Mouse (Mus musculus) activated CD4-positive, CD25-positive, alpha-beta regulatory T cell, adult 9 weeks (primary cell): ENCODE results near the gene H3f3b. TPM values are rescaled to one million over a fixed set of nuclear protein-coding genes. Genes with fewer than 3 reads are reported as not detected.

ENCODE experiments used
- polyA plus RNA-seq: library from polyadenylated mRNA; unstranded; fragments of 100-300 nt; shearing (Covaris generic); gene quantifications from one replicate; pipeline ENCODE4 v1.2.1, GENCODE M21; 2017

H3f3b gene
- 1,124 TPM for polyA plus RNA-seq

DNA sequence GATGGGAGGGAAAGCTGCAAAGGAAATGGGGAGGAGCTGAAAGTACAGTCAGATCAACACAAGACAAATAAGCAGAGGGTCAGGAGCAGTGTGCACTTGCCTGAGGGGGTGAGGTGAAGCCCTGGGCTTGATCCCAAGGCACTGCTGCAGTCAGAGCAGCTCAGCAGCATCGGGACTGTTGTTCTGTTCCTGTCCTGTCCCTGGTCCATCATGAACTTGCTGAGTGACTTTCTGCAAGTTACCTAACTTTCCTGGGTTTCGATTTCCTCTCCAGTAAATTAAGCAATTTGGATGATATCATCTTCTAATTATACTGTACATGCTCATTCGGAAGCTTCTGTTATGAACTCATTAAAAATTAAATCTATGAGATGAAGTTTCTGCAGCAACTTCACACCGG is at the start of gene H3f3b:
Gene H3f3b (minus strand): TSS at position 207 of the 400 bp plus-strand sequence.

DNA sequence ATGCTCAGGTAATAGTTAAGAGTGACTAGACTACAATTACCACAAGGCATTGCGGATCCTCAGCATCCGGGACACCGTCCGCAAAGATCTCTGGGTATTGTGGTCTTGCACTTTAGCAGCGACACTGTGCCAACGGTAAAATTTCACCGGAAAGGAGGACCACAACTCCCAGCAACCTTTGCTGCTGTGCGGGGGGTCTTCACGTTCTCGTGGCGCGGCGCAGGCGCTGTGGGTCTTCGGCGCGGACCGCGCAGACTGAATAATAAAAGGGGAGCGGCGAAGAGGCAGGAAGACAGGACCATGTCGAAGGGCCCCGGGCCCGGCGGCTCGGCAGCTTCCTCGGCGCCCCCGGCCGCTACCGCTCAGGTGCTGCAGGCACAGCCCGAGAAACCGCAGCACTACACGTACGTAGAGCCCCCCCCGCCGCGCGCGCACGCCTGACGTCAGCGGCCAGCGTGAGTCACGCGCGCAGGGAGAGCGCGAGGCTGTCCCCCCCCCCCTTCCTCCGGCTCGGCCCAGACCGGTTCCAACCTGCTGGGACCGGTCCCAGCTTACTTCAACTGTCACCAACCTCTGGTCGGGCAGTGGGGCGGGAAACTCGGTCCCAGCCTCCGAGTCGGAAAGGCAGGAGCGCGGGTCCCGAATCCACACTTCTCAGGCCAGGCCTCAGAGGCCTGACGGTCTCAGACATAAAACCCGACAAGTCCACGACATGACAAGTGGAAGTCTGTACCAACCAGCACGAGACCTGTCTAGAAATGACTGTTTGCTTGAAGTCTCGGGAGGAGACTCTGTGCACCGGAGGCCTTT is 2.5 kb upstream of the H3f3b start, which contains the start of gene Unk:
Gene Unk (plus strand): TSS at position 235 of the 810 bp plus-strand sequence.

DNA sequence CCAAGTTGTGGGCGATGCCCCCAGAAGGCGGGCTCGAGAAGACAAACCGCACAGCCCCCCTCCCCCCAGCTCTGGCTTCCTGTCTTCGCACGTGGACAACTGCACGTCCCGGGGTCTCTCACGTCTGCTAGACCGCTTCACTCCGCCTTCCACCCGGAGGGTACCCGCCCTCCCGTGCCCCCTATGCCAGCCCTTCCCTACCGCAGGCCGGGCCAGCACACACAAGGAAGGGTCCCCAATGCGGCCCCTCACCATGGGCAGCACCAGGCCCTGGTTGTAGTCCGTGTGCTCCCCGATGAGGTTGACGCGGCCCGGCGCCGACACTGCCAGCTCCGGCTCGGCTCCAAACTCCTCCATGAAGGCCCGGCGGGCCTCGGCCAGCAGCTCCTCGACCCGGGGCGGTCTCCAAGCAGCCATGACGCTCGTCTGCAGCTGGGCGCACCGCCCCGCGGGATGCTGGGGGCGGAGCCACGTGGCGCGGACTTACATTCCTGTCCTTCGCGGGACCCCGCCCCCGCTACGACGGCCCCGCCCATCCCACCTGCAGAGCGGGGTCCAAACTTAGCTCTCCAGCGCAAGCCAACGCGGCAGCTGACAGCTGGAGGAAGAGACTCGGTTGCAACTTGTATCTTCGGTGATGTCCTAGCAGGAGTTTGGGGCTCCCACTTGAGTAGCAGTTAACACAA is 15.4 kb downstream of the H3f3b start, which contains the start of gene Galk1:
Gene Galk1 (minus strand): TSS at position 458 of the 686 bp plus-strand sequence.

DNA sequence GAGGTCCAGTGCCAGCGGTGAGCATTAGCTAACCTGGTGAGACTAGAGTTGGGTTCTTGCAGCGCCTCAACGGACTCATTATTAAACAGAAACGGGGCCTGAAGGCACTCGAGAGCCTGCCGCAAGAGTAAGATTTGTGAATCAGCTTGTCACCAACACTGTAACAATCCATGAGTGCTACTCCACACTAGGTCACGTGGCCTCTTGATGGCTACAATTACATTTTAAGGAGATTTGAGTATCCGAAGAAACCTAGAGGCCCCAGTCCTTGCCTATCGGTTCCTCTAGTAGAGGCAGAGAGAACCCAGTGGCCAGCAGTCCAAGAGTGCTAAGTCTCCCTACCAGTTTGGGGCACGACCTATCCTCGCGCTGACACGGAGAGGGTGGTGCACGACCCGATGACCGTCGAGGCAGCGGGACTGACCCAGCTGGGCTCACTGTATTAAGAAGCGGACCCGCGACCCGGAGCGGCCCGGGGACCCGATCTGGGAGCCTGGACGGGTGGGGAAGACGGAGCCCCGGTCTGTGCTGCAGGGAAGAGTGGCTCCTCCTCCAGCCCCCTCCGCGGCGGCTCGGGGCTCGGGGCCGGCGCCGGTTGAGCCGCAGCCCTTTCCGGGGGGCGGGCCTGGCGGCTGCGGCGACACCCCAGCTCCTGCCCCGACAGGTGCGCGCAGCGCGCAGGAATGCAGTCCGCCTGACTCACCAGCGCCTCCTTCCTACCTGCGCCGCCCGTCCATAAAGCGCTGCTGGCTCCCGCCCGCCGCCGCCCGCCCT is 53.3 kb downstream of the H3f3b start, which contains the start of gene Itgb4:
Gene Itgb4 (plus strand): TSS at position 401 of the 774 bp plus-strand sequence.

Other genes with a start within 250 kb of the H3f3b start
- gene Caskin2, start 214.3 kb downstream of the H3f3b start, polyA plus RNA-seq: 4.3 TPM
- 20.1 TPM for gene Tsen54, start 213.2 kb downstream of the H3f3b start, polyA plus RNA-seq
- gene Llgl2, start 203.9 kb downstream of the H3f3b start, polyA plus RNA-seq: 35.7 TPM
- gene Myo15b, start 169.6 kb downstream of the H3f3b start, polyA plus RNA-seq: 0.44 TPM
- 0.86 TPM for gene Smim5, start 128.0 kb downstream of the H3f3b start, polyA plus RNA-seq
- 1.5 TPM for gene Smim6, start 115.9 kb downstream of the H3f3b start, polyA plus RNA-seq
- 39.2 TPM for gene Sap30bp, start 94.7 kb downstream of the H3f3b start, polyA plus RNA-seq
- 25.0 TPM for gene Recql5, start 94.5 kb downstream of the H3f3b start, polyA plus RNA-seq
- gene Itgb4, start 53.3 kb downstream of the H3f3b start, polyA plus RNA-seq: not detected
- gene Galk1, start 15.2 kb downstream of the H3f3b start, polyA plus RNA-seq: 40.6 TPM
- gene Unk, start 2.4 kb upstream of the H3f3b start, polyA plus RNA-seq: 41.6 TPM
- 205 TPM for gene Unc13d, start 50.0 kb upstream of the H3f3b start, polyA plus RNA-seq
- 192 TPM for gene Wbp2, start 59.0 kb upstream of the H3f3b start, polyA plus RNA-seq
- 0.44 TPM for gene Trim47, start 99.2 kb upstream of the H3f3b start, polyA plus RNA-seq
- gene Trim65, start 103.2 kb upstream of the H3f3b start, polyA plus RNA-seq: 10.2 TPM
- 65.8 TPM for gene Mrpl38, start 110.9 kb upstream of the H3f3b start, polyA plus RNA-seq
- 10.8 TPM for gene Fbf1, start 140.2 kb upstream of the H3f3b start, polyA plus RNA-seq
- 65.7 TPM for gene Ten1, start 170.9 kb upstream of the H3f3b start, polyA plus RNA-seq
- gene Acox1, start 171.1 kb upstream of the H3f3b start, polyA plus RNA-seq: 21.0 TPM
- gene Evpl, start 210.1 kb upstream of the H3f3b start, polyA plus RNA-seq: 0.09 TPM
- gene Srp68, start 246.3 kb upstream of the H3f3b start, polyA plus RNA-seq: 81.5 TPM